Mouse (Mus musculus): ENCODE results near the gene Ccdc85a.

The Ccdc85a gene

DNA sequence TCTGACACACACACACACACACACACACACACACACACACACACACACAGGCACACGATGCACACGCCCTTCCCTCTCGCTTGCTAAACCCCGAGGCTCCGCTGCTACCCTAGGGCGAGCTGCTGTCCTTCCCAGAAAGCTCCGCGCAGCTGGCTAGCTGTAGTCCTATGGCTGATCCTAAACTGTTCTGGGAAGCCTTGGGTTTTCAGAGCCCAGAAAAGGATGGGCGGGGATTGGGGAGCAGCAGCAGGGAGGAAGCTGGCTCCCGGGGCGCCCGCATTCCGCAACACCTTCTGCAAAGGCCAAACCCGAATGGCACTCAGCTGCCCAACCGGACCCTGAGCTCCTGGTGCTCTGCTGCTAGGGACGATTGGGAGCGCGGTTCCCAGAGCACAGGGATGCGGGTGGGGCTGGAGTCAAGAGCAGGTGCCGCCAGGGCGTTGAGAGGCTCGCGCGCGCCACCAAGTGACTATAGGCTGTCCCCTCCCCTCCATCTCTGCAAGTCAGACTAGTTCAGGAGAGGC, at the start of gene Ccdc85a:
Gene Ccdc85a (minus strand): TSS at position 414 of the 524 bp plus-strand sequence.
- DNase-seq, result peak; percentile 91

DNA sequence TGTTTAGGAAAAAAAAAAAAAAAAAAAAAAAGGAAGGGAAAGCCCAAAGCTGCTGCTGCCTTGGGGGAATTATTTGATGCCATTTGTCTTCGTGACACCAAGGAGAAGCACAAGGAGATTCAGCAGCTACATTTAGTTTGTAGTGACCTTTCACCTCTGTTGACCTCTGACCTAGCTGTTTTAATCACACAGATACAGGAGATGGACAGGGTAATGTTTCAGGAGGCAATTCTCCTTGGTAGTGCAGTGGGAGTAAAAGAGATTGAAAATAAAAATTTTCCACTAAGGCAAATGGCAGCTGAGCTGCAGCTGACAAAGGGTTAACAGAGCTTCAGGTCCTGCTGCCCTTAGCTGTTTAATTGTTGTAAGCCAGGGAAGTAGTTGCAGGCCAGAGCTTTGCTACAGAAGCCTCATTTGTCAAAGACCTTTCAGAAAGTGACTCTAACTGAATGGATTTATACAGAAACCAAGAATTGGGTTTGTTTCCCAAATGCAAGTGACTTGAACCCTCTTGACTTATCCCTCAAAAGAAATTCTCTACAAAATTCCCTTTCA, 49.5 kb upstream of the Ccdc85a start:
- DNase-seq, result no peak

DNA sequence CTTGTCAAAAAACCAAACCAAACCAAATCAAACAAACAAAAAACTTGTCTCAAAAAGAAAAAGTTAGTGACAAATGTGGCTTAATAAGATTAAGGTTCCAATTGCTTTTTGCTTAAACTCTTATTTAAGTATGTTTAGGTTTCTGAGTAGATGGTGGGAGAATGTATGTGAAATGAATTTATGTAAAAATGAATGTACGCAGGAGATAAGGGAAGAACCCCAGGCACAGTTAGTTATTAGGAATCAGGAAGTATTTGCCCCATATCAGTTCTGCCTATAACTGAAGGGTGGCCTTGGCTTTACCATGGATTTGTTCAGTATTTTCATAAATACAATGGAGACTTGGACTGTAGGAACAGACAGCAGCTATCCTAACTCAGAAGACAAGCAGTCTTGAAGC, 49.0 kb upstream of the Ccdc85a start:
- DNase-seq, result no peak

DNA sequence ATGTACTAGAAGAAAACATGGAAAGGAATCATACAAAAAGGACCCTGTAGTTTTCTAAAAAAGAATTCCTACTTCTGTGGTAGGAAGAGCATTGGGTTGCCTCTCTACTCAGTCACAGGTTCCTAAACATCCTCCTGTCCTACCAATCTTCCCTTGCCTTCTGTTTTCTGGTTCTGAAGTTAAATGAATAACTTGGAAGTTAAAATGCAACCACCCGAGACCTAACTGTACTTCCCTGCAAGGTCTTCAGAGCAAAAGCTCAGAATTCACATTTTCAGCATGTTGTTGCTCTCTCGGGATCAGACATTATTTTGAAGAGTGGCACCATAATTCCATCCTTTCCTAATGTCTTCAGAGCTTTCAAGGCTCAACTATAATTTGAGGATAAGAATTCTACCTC, 46.6 kb upstream of the Ccdc85a start:
- no peak for DNase-seq

DNA sequence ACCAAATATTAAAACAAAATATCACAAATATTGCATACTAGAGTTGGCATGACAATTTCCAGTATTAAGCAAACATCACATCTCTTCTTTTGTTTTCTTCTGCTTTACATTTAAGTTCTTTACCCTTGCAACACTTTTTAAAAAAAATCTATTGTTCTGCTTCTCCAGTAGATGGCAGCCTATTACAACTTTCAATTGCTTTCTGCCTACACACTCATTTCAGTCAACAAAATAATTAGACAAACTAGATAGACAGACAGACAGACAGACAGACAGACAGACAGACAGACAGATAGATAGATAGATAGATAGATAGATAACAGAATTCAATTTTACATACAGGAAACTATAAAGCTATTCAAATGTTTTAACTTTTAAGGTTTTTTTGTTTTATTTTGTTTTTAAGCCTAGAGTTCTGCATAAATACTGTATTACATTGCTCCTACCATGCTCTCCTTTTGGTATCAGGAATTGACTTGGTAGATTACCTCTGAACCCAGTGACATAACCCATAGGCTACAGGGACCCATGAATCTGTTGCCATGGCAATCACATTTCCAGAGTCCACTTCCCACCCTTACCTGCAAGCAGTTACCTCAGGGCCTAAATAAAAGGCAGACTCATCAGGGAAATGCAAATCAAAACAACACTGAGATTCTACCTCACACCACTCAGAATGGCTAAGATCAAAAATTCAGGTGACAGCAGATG, 26.8 kb upstream of the Ccdc85a start:
- no peak for DNase-seq

DNA sequence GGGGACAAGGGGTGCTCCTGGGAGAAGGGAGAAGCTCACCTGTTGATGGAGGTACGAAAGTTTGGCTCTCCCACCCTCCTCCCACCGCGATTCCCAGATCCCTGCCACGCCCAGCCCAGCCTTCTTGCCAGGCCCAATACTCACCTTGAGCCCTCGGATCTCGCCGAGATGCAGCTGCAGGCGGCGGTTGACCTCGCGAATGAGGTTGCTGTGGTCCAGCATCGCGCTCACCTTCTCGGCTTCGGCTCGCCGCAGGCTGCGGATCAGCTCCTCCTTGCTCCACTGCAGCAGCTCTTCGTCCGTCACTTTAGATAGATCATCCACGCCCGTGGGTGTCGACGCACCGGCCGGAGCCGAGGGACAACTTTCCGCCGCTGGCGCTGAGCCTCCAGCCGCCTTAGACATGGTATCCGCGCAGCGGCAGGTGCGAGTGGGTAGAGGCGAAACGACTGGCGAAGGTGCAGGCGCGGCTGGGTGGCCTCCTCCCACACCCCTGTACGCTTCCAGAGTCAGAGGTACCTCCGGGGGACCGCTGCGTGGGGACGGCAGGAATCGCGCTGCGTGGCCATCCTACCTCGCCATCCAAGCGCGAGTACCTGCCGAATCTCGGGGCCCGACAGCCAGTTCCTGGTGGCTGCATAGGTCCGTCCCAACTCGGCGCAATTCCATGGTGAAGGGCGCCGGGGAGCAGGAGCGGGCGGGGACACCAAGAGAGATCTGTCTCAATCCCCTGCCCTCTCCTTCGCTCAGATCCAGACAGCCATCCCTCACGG, 800 bp downstream of the Ccdc85a start:
- peak; percentile 47 for DNase-seq

DNA sequence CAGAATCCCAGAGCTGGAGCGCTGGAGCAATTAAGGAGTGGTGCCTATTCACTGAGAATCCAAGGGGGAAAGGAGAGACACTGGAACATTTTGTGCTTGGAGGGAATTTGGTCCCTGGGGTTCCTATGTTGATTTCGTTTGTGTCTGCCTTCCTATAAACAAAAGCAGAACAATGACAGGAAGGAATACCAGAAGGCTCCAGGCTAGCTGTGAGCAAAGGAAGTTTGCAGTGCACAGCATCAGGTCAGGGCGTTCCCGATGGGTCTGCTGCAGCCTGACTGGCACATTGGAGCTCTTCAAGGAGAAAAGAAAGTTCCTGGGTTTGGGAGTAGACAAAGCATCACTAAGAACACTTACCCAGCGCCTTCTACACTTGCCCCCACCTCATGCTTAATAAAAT, 1.9 kb downstream of the Ccdc85a start:
- DNase-seq, result no peak

DNA sequence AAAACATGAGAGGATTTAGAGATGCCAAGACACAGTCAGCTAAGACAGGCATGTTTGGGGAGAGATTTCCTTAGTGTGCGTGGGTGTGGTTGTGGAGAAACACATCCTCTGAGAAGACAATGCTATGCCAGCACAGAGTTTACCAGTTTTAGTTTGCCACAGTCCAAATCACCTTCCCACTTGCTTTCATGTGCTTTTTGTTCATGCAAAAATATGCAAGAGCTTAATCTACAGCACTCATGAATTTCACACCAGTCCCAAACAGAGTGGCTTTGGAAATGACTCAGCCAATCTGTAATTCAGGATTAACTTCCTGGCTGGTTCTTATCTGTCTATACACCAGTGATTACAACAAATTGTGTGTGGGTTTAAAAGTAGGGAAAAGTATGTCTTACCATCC, 11.7 kb downstream of the Ccdc85a start:
- DNase-seq, result no peak

DNA sequence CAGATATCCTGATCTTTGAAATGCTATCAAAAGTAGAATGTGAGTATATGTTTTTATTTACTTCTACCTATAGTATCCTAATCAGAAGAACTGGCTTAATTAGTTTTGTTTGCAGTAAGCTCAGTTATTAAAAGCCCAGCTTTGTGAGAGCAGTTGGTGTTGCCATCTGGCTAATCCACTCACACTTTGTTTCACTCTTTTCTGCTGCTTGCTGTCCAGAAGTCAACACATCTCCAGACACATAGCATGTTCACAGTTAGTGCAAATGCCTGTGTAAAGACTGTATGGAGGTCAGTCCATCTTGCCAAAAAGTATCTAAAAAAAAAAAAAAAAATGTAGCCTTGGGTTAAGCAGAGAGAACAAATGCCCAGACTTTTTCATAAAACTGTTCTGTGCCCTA, 27.7 kb downstream of the Ccdc85a start:
- DNase-seq, result no peak

DNA sequence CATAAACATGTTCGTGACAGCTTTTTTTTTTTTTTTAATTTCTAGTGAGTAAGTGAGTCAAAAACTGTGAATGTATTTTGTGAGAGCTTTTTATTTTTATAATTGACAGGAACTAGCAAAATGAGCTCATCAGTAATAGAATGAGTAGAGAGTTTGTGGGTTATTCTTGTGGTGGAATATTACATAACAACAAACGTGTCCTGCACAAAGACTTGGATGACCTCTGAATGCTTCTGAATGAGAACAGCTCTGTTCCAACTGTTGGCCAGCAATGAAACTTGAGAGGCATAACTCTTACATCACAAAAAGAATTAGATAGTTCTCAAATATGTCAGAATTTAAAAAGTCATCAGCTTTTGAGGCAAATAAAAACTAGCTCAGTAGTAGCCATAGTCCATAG, 40.7 kb downstream of the Ccdc85a start:
- DNase-seq, result no peak

DNA sequence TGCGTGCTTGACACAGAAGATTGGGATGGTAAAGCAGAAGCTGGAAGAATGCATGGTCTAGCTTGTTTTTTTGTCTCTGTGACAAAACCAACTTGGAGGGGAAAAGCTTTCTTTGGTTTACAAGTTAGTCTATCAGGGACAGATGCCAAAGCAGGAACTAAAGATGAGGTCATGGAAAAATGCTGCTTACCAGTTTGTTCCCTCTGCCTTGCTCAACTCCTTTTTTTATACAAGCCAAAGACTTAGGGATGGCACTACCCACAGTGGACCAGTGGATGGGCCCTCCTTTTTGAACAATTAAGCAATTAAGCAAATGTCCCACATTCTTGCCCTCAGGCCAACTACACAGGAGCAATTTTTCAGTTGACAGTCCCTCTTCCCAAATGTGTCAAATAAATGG, 42.8 kb downstream of the Ccdc85a start:
- no peak for DNase-seq

DNA sequence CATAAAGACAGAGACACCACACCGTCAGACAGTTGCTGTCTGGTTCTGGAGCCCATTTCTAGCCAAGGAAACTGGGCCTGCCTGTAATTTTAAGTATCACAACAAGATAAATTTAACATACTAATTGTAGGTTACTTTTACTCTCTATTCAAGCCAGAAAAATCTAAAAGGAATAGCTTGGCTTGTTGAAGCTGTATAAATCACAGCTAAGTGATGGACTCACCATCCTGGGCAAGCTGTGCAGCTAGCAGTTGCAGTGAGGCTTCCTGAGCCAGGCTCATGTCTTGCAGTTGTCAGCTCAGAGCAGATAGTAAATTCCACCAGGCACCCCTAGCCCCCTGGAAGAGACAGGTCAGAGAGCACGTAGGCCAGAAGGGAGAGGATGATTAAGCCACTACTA, 50.8 kb downstream of the Ccdc85a start:
- peak; percentile 8 for DNase-seq

DNA sequence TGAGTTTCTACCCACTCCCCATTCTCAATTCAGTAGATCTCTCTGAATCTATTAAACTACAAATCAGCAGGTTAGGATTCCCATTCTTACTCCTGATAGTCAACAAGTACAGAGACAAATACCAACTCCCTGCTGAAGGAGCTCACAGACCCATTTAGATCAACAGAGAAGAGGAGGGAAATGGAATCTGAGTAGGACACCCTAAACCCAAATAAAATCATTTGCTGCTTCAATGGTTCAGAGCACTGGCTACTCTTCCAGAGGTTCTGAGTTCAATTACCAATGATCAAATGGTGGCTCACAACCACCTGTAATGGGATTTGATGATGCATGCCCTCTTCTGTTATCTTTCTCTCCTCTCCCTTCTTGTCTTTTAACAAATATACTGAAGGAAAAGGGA, 82.9 kb downstream of the Ccdc85a start:
- DNase-seq, result no peak

DNA sequence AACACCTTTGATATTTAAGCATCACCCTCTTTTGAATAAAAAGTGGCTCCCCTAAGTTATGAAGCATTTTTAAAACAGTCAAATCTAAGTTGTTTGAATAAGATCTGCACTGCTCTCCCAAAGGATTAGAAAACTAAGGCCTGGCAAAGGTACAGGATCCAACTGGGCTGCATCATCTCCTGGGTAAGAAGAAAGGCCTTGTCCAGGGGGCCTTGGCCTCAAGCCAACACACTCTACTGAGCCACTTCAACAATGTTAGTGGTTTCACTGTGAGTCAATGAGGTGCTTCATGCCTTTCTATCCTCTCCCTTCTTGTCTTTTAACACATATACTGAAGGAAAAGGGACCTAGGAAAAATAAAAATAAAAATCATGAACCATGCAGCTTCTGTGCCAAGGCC, 87.1 kb downstream of the Ccdc85a start:
- DNase-seq, result peak; percentile 14

DNA sequence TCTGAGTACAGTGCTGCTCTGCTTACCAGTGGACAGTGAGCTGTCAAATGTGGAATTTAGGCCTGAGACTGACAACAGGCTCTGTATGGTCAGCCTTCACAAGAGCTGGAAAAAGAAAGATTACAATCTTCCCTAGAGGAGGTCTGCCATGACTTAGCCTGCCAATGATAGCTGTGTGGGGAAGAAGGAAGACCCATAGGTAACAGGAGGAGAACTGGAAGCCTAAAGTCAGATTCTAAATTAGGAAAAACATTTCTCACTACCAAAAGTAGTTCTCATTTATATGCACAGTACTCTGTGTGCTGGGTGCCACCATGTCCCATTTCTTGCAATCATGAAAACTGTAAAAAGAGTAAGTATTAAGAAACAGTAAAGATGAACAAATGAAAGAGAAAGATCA, 90.8 kb downstream of the Ccdc85a start:
- no peak for DNase-seq

DNA sequence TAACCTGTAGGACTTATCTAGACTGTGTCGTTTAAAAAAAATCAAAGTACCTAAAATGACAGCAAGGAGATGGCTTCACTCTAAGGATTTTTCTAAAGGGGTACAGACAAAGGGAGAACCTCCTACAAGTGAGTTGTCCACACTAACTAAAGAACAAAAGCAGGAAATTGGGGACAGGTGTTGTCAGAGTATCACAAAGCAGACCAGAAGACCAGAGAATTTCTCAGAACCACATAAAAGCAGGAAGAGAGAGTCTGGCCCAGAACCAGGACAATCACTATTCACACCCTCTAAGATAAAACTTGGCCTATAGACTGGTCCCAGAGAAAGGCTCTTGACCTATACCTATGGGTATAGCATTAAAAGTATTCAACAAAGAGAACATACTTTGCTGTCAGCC, 92.8 kb downstream of the Ccdc85a start:
- DNase-seq, result no peak

DNA sequence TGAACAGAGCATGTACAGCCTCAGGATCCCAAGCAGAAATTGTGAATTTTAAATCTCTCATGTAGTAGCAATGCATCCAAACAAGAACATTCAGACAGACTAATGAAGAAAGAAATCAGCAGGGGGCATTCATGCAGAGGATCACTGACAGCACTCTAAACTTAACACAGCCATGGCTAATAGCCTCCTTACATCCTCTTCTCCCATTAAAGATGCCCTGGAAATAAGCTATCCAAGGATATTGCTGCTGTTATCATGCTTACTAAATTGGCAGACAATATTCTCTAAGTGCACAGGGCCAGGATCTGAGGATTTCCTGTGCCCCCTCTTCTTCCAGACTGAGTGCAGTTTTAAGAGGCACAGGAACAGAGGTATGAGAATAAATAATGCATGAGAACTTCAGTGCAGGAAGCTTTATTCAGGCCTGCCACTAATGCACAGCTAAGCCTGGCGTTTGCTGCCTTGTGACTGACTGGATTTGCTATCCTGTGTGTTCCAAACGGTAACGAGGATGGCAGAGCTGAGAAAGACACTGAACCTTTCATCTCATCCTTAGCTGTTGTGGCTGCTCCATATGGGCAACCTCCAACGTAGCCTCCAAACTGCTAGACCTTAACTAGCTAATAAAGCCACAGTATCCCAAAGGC, 99.9 kb downstream of the Ccdc85a start:
- DNase-seq, result no peak

DNA sequence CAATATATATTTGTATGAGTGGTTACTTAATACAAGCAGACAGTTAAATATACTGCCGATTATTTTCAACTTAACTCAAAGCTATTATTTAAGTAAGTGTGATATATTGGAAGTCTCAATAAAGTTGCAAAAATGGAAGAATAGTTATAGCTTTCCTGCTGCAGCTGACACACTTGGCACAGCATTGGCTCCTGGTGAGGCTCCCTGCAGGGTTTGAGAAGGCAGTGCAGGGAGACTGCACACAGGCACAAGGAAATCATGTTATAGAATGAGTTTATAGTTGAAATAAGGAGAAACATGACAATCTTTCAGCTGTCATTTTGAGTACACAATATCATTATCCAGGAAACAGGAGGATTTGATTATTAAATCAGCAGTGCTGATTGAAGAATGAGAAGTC, 107.0 kb downstream of the Ccdc85a start:
- no peak for DNase-seq

DNA sequence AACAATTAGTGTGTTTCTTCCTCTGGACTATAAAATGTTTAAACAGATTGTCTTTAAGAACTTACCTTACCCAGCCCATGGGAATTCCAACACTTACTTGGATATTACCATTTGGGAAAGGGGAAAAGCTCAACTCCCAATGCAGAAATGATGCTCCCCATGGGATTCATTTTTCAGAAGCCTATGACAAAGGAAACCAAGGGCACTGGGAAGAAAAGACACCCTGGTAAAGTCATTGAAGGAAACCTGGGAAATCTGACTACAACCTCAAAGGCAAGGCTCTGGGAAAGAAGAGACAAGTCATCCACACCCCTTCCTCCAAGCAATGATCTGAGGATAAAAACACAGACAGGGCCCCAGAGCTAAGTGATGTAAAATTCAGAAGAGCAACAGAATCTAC, 118.4 kb downstream of the Ccdc85a start:
- DNase-seq, result no peak

DNA sequence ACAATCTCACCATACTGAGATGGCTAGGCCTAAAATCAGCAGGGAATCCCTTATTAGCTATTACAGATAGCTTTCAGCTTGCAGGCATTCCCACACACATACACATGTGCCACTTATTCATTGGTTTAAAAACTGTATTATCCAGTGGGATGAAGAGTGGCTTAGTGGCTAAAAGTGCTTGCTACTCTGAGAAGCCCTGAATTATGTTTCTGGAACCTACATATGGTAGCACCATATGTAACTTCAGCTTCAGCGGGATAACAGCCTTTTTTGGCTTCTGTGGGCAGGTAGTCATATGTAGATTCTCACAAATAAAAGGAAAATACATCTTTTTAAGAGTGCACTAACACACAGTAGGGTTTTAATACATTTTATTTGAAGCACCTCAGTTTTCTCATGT, 119.2 kb downstream of the Ccdc85a start:
- DNase-seq, result no peak

DNA sequence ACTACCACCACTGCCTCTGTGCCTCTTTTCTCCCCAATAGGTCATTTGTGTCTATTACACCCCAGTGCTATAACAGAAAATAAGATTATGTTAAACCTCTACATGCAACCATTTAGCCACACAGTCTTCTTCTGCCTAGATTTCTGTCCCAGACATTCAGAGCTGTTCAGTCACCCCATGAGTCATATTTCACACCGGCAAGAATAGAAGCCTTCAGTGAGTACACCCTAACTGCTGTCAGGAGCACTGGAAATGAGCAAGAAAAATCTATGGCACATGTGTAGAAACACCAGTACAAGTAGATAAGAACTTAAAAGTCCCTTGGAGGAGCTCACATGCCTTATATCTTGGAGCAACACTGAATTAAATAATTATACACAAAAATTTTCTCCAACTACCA, 125.0 kb downstream of the Ccdc85a start:
- no peak for DNase-seq

DNA sequence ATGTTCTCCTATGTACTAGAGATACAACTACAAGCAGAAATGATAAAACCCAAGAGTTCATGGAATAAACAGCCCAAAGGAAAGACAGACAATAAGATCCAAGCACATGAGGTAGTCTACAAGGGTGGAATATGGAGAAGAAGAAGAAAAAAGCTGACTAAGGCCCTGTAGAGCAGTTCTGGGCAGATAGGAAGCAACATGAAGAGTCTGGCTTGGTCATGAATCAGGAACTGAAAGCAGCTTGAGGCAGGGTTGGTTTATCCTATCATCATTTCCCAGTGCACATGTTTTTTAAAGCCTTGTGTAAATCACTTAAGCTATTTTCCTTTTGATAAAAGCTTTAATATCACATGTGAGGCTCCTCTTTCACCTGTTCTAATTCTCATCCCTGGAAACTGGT, 144.2 kb downstream of the Ccdc85a start:
- DNase-seq, result no peak

DNA sequence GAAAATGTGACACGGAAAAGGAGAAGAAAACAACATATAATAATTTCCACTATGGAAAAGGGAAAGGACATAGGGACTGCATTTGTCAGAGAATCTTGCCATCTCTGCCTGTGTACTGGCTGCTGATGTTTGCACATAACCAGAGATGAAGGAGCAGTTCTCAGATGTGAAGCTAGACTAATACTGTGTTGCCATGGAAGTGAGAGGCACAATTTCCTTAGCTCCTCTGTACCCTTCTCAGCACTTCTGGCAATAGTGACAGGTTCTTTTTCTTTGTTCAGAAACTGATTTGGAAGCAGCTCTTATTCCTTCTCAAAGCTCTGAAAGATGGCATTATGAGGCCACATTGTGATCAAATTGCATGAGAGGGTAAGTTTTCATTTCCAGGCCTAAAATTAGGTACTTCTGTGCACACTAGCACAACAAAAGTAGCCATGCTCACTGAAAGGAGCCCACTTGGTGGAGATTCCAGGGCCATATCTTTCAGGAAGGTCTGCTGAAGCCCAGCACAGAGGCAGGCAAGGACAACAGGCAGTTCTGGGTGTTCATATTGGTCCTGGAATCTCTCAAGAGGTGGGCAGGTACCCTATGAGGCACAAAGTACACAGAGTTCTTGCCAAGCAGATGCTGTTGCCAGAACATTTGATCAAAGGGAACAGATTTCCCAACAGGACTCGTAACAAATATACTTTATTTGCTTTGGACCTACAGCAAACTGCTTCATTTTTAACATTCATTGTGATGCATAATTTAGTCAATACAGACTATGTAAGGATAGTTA, 161.5 kb downstream of the Ccdc85a start:
- DNase-seq, result no peak

Data from right cerebral cortex, postnatal 14 days (tissue).